Mouse (Mus musculus) hindbrain, embryonic 14.5 days (tissue): ENCODE data around the gene Drd4. TPM values are rescaled to one million over a fixed set of nuclear protein-coding genes. Genes with fewer than 3 reads are reported as not detected.
A peak's percentile ranks its signal among the peaks of the same experiment; 100 is the strongest.
"Not testable (repeated sequence)": the region's sequence is repeated elsewhere in the genome, so short reads cannot be mapped to it uniquely, and the experiment has no call there.

ENCODE experiments used
- ATAC-seq: fragments of 200-750 bp; cut with Nextera tagmentation; 2 replicates; pipeline ENCODE4 v1.8.0; 2017; ENCODE audit warnings: moderate number of reproducible peaks, mild to moderate bottlenecking, moderate TSS enrichment, moderate library complexity; ENCODE audit not compliant: low FRiP score
- DNase-seq: peaks from one replicate; pipeline ENCODE4 v3.0.0-alpha.2; 2015; ENCODE audit warnings: low spot score
- H3K27ac ChIP-seq: fragments of 300-500 bp; sonication (generic); 2 replicates; pipeline ENCODE4 v1.5.1; 2014; ENCODE audit warnings: mild to moderate bottlenecking, moderate library complexity
- H3K27me3 ChIP-seq: fragments of 300-500 bp; sonication (generic); 2 replicates; pipeline ENCODE4 v1.6.1; 2014; ENCODE audit warnings: mild to moderate bottlenecking, low read length, mixed read lengths; ENCODE audit not compliant: control insufficient read depth, insufficient read depth
- H3K36me3 ChIP-seq: fragments of 300-500 bp; sonication (generic); replicated peaks from 2 replicates; pipeline ENCODE4 v1.6.1; 2014; ENCODE audit not compliant: control insufficient read depth, insufficient read depth
- H3K4me1 ChIP-seq: fragments of 300-500 bp; sonication (generic); replicated peaks from 2 replicates; pipeline ENCODE4 v1.6.1; 2014; ENCODE audit warnings: antibody characterized with exemption, low read length, mixed read lengths; ENCODE audit not compliant: control insufficient read depth, insufficient read depth
- H3K4me2 ChIP-seq: fragments of 300-500 bp; sonication (generic); replicated peaks from 2 replicates; pipeline ENCODE4 v1.6.1; 2014; ENCODE audit warnings: mild to moderate bottlenecking, moderate library complexity
- H3K4me3 ChIP-seq: fragments of 300-500 bp; sonication (generic); replicated peaks from 2 replicates; pipeline ENCODE4 v1.5.1; 2014; ENCODE audit warnings: mild to moderate bottlenecking, low read length
- H3K9ac ChIP-seq: fragments of 300-500 bp; sonication (generic); 2 replicates; pipeline ENCODE4 v1.6.1; 2014
- H3K9me3 ChIP-seq: fragments of 300-500 bp; sonication (generic); 2 replicates; pipeline ENCODE4 v1.6.1; 2016; ENCODE audit warnings: low read length; ENCODE audit not compliant: control insufficient read depth
- WGBS: fragments of 180-500 bp; shearing (Covaris S2); extraction: QIAGEN DNeasy Blood & Tissue Kit; methylation state at CpG from one replicate; pipeline ENCODE4 v1.1.7; 2014; 5-methylcytosine and 5-hydroxymethylcytosine counted together
- polyA plus RNA-seq: library from polyadenylated mRNA; unstranded; fragments of >200 nt; fragmentation: Nextera tagmentation; extraction: Ambion mirVana; gene quantifications from 2 replicates; pipeline ENCODE4 v1.2.1, GENCODE M21; 2014

Gene Drd4
- 0.65 and 0.88 TPM in 2 replicates for polyA plus RNA-seq

DNA sequence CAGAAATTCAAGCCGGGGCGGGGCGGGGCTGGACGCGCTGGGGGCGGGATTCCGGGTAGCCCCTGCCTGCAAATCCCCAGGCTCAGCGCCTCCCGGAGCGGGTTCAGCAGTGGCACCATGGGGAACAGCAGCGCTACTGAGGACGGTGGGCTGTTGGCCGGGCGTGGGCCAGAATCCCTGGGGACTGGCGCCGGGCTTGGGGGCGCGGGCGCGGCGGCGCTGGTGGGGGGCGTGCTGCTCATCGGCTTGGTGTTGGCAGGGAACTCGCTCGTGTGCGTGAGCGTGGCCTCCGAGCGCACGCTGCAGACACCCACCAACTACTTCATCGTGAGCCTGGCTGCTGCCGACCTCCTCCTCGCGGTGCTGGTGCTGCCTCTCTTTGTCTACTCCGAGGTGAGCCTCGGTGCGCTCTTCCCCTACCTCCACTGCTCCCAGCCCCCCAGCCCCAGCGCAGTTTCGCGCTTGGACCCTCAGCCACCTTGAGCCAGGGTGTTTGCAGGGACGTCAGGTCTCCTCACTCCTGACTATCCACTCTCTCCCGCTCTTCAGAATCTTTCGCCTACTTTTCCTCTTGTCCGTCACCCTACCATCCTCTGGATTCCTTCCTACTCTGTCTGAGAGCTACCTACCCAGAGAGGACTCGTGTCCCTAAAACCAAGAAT is at the start of gene Drd4:
Gene Drd4 (plus strand): TSS at position 86 of the 662 bp plus-strand sequence.
- no peaks in the 10 kb centered on the region for H3K9me3 ChIP-seq
- H3K9ac ChIP-seq: peak within 1 kb of the TSS; percentile 80
- peak within 1 kb of the TSS; percentile 53 for H3K4me3 ChIP-seq
- no peak within 1 kb of the TSS for H3K27ac ChIP-seq
- H3K4me2 ChIP-seq: peak within 1 kb of the TSS; percentile 98
- ATAC-seq (peak; percentile 62), DNase-seq (peak; percentile 34)
- H3K27me3 ChIP-seq: peaks cover 51% of the 10 kb centered on the region
- WGBS: 2% methylated on average over 38 of the region's 46 CpGs
- H3K4me1 ChIP-seq: peaks cover 16% of the 10 kb centered on the region; the same call in 1 of the 2 replicates
- H3K36me3 ChIP-seq: peaks cover 10% of the 10 kb centered on the region

DNA sequence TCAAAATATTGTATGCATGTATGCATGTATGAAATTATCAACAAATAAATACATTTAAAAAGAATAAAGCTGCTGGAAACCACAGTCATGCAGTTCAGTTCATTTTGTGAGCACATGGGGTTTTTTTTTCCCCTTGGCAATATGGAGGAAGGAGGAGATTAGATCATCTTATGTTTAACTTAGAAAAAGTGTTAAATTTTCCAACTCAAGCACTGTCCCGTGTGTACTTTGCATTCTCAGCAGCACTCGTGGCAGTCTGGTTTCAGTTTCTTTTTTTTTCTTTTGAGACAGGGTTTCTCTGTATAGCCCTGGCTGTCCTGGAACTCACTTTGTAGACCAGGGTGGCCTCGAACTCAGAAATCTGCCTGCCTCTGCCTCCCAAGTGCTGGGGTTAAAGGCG is 41.3 kb upstream of the Drd4 start:
- not testable (repeated sequence) for H3K4me2 ChIP-seq, DNase-seq, H3K9me3 ChIP-seq, H3K4me3 ChIP-seq, H3K9ac ChIP-seq, H3K4me1 ChIP-seq, H3K27me3 ChIP-seq, H3K27ac ChIP-seq, ATAC-seq
- H3K36me3 ChIP-seq: peaks cover 95% of the 10 kb centered on the region
- WGBS: 94% methylated on average over 4 of the region's 4 CpGs

DNA sequence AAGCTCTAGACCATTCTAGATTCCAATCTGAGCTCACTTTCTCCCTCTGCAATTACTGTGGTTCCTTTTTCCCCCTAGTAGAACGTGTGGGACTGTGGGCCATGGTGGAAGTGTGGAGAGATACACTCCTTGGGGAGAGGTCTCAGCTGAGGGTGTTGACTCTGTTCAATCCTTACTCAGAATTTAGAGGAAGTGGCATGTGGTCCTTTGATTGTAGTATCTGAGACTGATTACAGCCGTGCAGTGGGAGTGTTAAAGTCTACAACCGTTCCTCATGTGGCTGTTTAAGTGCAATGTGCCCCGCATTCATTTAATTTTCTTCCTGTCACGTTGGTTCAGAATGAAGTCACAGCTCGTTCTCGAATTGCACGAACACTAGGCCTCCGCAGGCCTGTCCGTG is 35.6 kb upstream of the Drd4 start:
- no peak overlapping the region for H3K4me2 ChIP-seq
- H3K27me3 ChIP-seq: no peaks in the 10 kb centered on the region
- ATAC-seq: no peak
- DNase-seq: no peak
- H3K9ac ChIP-seq: no peak overlapping the region
- H3K9me3 ChIP-seq: no peaks in the 10 kb centered on the region
- H3K27ac ChIP-seq: no peak overlapping the region
- WGBS: 94% methylated on average over 10 of the region's 10 CpGs
- peaks cover 98% of the 10 kb centered on the region for H3K36me3 ChIP-seq
- H3K4me1 ChIP-seq: no peaks in the 10 kb centered on the region
- no peak overlapping the region for H3K4me3 ChIP-seq

DNA sequence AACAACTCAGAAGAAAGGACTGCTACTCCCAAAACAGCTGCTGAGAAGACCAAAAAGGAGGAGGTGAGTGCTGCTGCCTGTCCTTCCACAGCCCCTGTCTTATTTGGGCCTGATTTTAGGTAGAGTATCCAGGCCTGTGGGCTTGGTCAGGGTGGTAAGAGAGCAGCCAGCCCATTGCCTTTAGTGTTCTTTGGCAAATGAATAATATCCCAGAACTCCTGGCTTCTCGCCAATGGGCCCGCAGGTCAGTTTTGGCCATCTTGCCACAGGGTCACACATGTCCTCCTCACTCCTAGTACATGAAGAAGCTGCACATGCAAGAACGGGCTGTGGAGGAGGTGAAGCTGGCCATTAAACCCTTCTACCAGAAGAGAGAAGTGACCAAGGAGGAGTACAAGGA is 30.3 kb upstream of the Drd4 start:
- 87% methylated on average over 3 of the region's 3 CpGs for WGBS
- no peak overlapping the region for H3K4me3 ChIP-seq
- no peak overlapping the region for H3K4me2 ChIP-seq
- H3K27me3 ChIP-seq: no peaks in the 10 kb centered on the region
- no peak overlapping the region for H3K27ac ChIP-seq
- DNase-seq (no peak), ATAC-seq (no peak)
- no peaks in the 10 kb centered on the region for H3K9me3 ChIP-seq
- peaks cover 81% of the 10 kb centered on the region for H3K36me3 ChIP-seq
- H3K9ac ChIP-seq: no peak overlapping the region
- H3K4me1 ChIP-seq: 0 out of 2 replicates have a peak, but pooled peaks cover 7% of the 10 kb centered on the region

- Histone ChIP-seq H3K4me1 (0 out of 2 replicates have a peak, but pooled peaks cover 7% of the 10 kb centered on the region), H3K4me2 (no peak overlapping the region), H3K9ac (no peak overlapping the region), H3K4me3 (no peak overlapping the region), H3K36me3 (peaks cover 59% of the 10 kb centered on the region), H3K27ac (no peak overlapping the region), H3K27me3 (no peaks in the 10 kb centered on the region), H3K9me3 (no peaks in the 10 kb centered on the region)
- 0 out of 2 replicates have a peak, but pooled peaks have one; percentile 38 for ATAC-seq
- 92% methylated on average over 13 of the region's 13 CpGs for WGBS
- DNase-seq: no peak
Measured at GRCm38 (mm10) chr7:141263640-141264039, 28.2 kb upstream of the Drd4 start.

- DNase-seq (no peak), ATAC-seq (no peak)
- no peaks in the 10 kb centered on the region for H3K27me3 ChIP-seq
- H3K27ac ChIP-seq: no peak overlapping the region
- peaks cover 54% of the 10 kb centered on the region for H3K36me3 ChIP-seq
- H3K4me2 ChIP-seq: no peak overlapping the region
- 0 out of 2 replicates have a peak, but pooled peaks cover 7% of the 10 kb centered on the region for H3K4me1 ChIP-seq
- WGBS: 77% methylated on average over 11 of the region's 11 CpGs
- H3K4me3 ChIP-seq: no peak overlapping the region
- H3K9ac ChIP-seq: no peak overlapping the region
- no peaks in the 10 kb centered on the region for H3K9me3 ChIP-seq
Measured at GRCm38 (mm10) chr7:141264041-141264700, 27.6 kb upstream of the Drd4 start.

DNA sequence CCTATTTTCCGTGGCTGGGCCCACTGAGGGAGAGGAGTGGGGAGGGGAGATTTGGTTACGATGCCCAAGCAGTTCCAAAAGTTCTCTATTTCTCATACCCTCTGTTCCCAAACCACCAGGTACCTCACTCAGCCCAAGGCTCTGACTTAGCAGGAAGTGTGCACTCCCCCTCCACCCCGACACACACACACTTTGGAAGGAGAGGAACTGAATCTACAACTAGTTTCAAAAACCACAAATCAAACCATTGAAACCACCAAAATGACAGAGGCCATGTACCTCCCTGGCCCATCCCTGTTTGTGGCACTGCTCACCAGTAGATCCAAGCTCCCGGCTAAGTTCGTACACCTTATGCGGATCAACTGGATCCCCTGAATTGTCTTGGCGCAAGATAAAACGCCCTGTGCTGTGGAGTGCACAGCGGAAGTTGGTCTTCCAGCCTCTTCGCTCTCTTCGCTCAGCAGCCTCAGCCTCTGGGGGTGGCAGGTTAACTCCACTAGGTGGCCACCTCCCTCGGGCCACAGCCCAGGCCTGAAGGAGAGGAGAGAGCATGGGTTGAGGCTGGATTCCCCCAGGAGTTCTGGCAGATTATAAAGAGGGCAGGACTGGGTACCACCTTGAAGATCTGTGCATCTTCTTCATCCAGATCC is 26.9 kb upstream of the Drd4 start:
- Histone ChIP-seq H3K4me3 (no peak overlapping the region), H3K9ac (no peak overlapping the region), H3K27ac (no peak overlapping the region), H3K4me2 (no peak overlapping the region), H3K27me3 (no peaks in the 10 kb centered on the region), H3K4me1 (0 out of 2 replicates have a peak, but pooled peaks cover 7% of the 10 kb centered on the region), H3K36me3 (peaks cover 47% of the 10 kb centered on the region), H3K9me3 (no peaks in the 10 kb centered on the region)
- ATAC-seq (0 out of 2 replicates have a peak, but pooled peaks have one; percentile 60), DNase-seq (no peak)
- WGBS: 40% methylated on average over 12 of the region's 12 CpGs

GRCm38 (mm10) chr7:141265411-141265738 is 26.4 kb upstream of the Drd4 start:
- no peak overlapping the region for H3K4me3 ChIP-seq
- 0 out of 2 replicates have a peak, but pooled peaks cover 7% of the 10 kb centered on the region for H3K4me1 ChIP-seq
- WGBS: 37% methylated on average over 11 of the region's 11 CpGs
- no peaks in the 10 kb centered on the region for H3K27me3 ChIP-seq
- peak overlapping the region; percentile 33; the same call in 1 of the 2 replicates for H3K9ac ChIP-seq
- DNase-seq: no peak
- H3K36me3 ChIP-seq: peaks cover 42% of the 10 kb centered on the region
- H3K9me3 ChIP-seq: no peaks in the 10 kb centered on the region
- no peak for ATAC-seq
- H3K4me2 ChIP-seq: peak overlapping the region; percentile 49
- H3K27ac ChIP-seq: no peak overlapping the region
